Mouse (Mus musculus) spleen, postnatal 10 days (tissue): ENCODE data around the gene Prr15.

Experiments used
- DNase-seq, 2 experiments: peaks; one replicate each; pipeline ENCODE4 v3.0.0; 2021 to 2022; ENCODE audit warnings: low spot score in 2 of 2

Gene Prr15

DNA sequence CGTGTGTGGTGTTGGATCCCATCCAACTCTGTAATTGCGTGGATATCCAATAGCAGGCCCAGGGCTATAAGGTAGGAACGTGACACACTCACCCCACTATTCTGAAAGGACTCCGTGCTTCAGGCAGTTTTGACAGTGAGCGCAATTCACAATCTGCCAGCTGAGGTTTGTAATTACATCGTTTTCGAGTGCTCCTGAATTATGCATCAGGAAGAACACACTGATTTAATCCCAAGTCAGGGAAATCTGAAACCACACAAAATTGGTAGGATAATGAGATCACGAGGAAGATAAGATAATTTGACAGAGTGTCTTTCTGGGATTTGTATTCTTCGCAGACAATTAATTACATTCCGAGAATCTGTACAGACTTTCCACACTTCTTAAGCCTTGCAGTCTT is 6.1 kb downstream of the Prr15 start:
- DNase-seq, result no peak

- DNase-seq, result no peak
Observed at GRCm38 (mm10) chr6:54332203-54332602, 6.6 kb downstream of the Prr15 start.

DNA sequence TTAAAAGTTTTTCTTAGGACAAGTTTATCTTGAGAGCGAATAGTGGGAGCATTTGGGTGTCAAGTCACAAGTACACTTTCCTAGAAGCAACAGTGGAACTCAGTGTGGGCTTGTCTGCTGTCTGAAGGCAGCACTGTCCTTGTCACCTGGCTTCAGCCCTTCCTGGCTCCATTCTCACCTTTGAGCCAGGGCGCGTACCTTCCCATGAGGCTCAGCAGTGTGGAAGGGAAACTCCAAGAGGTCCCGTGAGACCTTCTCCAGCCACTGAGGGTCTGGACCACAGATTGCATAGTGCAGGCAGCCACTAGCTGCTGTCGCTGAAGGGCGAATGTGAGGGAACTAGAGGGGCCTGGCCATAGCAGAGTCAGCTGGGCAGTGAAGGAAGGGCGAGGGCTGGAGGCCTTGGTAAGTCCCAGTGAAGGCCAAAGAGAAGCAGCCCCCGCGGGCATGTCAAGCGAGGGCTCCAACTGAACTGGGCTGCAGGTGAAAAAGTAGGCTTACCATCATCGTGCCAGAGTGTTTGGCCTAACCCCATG is 7.5 kb downstream of the Prr15 start:
- no peak for DNase-seq

DNA sequence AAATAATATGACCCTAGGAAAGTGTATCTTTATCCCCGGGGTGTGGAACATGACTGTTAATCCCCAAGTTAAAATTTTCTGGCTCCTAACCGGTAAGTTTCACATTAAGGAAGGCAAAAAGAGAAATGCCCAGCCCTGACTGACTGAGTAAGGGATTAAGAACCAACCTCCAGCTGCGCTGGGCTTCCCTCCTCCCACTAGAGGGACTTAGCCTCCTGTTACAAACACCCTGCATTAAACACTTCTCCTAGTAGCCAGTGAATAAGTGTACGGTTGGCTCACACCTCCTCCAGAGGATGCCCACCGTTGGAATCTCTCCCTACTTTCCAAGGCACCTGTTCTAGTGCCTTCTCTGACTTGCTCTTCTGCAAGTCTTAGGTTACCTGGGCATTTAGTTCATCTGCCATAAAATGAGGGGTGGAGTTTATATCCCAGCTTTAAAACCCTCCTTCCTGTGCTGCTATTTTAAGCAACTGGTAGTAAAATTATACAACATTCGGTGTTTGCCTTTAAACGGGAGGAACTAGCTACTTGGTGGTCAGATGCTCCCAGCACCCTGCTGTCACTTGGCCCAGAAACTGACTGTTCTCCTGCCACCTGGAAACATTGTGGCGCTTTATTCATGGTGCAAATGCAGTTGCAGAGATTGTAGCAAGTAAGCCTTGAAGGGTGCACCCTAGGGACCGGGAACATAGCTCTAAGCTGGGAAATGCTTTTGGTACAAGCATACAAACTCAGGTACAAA is 8.2 kb downstream of the Prr15 start:
- DNase-seq, result no peak

GRCm38 (mm10) chr6:54337321-54337720 is 11.7 kb downstream of the Prr15 start:
- DNase-seq, result no peak

DNA sequence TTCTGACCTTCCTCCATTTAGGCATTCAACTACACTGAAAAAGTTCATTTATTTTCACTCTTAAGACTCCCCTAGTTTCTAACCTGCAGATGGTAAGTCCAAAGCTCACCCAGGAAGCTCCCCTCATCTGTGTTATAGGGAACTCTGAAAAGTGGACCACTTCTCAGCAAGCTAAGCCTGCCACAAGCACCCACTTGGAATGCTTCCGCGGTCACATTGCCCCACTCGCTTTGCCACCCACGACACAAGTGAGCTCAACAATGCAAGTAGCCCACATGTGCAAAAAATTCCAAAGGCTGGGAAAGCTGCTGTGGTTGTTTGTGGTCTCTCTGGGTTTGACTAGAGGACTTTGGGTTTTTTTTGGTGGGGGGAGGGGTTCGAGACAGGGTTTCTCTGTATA is 15.5 kb downstream of the Prr15 start:
- DNase-seq, result no peak

GRCm38 (mm10) chr6:54342223-54342622 is 16.6 kb downstream of the Prr15 start:
- DNase-seq, result no peak

DNA sequence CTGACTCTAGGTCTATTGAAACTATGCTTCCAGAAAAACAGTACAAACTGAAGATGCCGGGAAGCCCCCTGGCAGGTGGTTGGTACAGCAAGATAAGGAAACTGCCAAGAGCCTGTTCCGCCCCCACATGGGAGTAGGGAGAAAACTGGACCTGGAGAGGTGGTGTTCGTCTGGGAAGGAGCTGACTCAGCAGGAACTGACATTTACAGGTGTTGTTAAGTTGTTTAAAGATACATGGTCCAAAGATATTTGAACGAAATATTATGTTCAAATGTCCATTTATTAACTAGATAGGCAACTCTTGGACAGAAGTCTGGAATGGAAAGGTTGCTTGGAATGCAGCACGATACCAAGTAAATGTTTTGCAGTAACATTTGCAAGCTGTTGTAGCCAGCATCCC is 26.2 kb downstream of the Prr15 start:
- DNase-seq, result no peak

GRCm38 (mm10) chr6:54352931-54353690 is 27.5 kb downstream of the Prr15 start:
- DNase-seq, result no peak

DNA sequence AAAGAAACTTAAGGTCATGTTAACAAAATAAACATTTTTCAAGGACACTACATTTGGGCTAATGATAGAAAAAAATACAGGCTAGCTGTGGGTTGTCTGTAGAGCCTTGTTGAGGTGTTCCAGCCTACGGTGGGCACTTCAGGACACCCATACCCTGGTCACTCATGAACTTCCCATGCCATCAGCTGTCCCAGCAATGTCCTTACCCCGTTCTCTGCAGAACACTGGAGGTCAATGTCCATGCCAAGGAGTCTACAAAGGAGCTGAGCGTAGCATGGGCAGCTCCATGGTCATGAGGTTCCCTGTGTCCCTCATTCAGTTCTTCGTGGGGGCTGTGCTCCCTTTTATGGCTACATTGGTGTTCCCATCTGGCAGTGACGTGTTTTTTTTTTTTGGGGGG is 28.1 kb downstream of the Prr15 start:
- DNase-seq, result no peak

- DNase-seq, result no peak
Observed at GRCm38 (mm10) chr6:54355626-54356025, 30.0 kb downstream of the Prr15 start.

- DNase-seq, result no peak
Observed at GRCm38 (mm10) chr6:54362526-54363324, 37.1 kb downstream of the Prr15 start.

DNA sequence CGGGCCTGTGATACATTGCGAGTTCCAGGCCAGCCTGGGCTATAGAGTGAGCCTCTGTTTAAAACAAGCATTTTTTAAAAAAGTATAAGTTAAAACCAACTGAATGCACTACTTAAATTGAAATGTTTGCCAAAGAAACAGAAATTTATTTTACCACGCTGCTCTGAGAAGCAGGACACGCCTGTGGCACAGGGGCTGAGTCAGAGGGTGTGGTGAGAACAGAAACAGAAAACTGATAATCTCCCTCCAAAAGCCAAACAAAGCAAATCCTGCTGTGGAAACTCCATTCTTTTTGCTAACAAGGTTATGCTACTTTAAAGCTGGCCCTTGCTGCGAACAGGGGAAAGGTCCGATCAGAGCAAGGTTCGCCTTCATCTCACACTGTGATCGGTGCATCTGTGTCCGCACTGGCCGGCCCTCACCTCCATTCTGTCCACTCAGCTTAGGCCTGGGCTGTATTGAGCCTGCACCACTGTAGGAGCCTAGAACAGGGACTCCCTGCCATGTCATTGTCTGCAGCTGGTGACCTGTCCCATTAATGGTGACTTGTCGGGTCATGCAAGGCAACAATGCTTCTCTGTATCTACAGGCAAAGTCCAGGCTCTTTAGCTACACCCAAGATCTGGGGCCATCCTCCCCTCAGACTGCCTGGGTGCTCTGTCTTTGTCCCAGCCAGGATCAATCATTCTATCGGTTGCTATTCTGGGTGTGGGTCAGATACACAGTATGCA is 38.9 kb downstream of the Prr15 start:
- no peak for DNase-seq

GRCm38 (mm10) chr6:54366607-54367006 is 41.0 kb downstream of the Prr15 start:
- DNase-seq, result no peak

DNA sequence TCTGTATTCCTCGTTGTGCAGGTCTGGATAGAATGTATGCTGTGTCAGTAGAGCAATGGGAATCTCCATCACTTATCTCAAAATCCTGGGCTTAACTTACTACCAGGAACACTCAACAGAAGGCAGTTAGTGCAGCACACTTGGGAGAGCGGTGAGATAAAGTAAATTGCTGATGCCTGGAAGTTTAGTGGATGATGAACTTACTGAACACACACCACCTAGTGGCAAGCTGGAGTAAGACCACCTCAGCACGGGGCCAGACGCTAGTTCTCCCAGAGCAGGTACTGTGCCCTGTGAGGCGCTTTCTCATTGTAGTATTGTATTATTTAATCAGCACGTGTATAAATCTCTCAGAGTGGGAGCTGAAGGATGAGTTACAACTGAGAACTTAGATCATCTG is 42.4 kb downstream of the Prr15 start:
- DNase-seq, result peak in 1 of 2 experiments; percentile 22

- DNase-seq, result no peak
Observed at GRCm38 (mm10) chr6:54369913-54370542, 44.4 kb downstream of the Prr15 start.

- no peak for DNase-seq
Observed at GRCm38 (mm10) chr6:54371874-54372273, 46.2 kb downstream of the Prr15 start.

DNA sequence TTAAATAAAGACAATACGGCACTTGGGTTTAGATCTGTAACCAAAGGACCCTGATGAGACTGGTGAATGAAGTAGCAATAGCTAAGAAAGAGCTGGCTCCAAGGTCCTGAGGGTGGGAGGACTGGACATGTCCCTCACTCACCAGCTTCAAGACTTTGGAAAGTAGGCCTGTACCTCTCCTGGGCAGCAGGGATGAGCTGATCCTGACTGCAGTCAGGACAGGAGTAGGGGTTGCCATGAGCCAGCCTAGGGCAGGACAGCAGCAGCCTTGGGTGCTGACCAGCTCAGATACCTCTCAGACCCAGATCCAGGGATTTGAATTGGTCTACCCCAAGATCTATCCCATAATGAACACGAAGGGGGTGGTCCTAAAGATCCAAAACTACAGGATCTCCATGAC is 53.7 kb downstream of the Prr15 start:
- DNase-seq, result no peak
